In the genomic region with DNA sequence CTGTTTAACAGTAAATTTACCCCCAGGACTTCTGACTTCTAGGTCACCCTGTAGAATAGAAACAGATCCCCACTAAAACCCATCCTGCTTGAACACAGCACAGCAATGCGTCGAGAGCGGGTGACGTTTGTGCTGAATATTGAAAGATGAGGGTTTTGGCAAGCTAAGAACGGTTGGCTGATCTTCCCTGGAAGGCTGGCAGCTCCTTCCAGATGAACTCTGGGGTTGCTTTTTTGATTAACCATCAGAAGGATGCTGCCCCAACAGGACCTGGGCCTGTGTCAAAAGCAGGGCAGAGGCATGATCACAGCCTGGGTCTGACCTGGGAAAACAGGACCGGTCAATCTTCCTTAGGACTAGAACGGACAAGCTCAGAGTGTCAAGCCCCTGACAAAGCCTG, we compare ENCODE assay signal across 21 mouse cellular contexts. TPM values are rescaled to one million over a fixed set of nuclear protein-coding genes. Genes with fewer than 3 reads are reported as not detected.
"Had no signal": no experiment of that assay in that cellular context is flagged by ENCODE, and none has a peak within 500 bp of the region (broad histone marks: within the 10 kb centered on the region; RNA-seq: fewer than 3 reads in every experiment).

No protein-coding gene starts in this region.

- H3K27ac ChIP-seq: heart, embryonic 10.5 days; hindbrain, embryonic 10.5 days; hindbrain, embryonic 12.5 days; hindbrain, embryonic 14.5 days; intestine, embryonic 15.5 days; layer of hippocampus, adult 2 months; left cerebral cortex, adult 2 months; limb, embryonic 13.5 days; limb, embryonic 15.5 days; liver, embryonic 12.5 days had no signal

- H3K36me3 ChIP-seq: heart, embryonic 10.5 days; heart, embryonic 12.5 days; hindbrain, embryonic 10.5 days; hindbrain, embryonic 12.5 days; intestine, embryonic 15.5 days; limb, embryonic 13.5 days; limb, embryonic 15.5 days; liver, embryonic 12.5 days had no signal

- H3K4me3 ChIP-seq: heart, embryonic 10.5 days; heart, embryonic 12.5 days; hindbrain, embryonic 10.5 days; hindbrain, embryonic 12.5 days; intestine, embryonic 15.5 days; layer of hippocampus, adult 2 months; left cerebral cortex, adult 2 months; limb, embryonic 13.5 days; limb, embryonic 15.5 days; liver, embryonic 12.5 days had no signal

- DNase-seq: gastrocnemius, postnatal 10 days; gastrocnemius, postnatal 25 days; heart, adult 18-20 months; heart, postnatal 10 days; heart, postnatal 4 days; kidney, adult 18-20 months; kidney, adult 8-10 months; kidney, postnatal 10 days had no signal

- H3K9me3 ChIP-seq: heart, embryonic 10.5 days; heart, embryonic 12.5 days; hindbrain, embryonic 10.5 days; hindbrain, embryonic 12.5 days; intestine, embryonic 15.5 days; limb, embryonic 13.5 days; limb, embryonic 15.5 days; liver, embryonic 12.5 days had no signal

RNA-seq across cellular contexts. Expression of gene Cd247, which starts 53.7 kb away (rescaled TPM):
- total RNA-seq: layer of hippocampus, adult 2 months; layer of hippocampus, postnatal 25 days; left cerebral cortex, adult 2 months; left cerebral cortex, postnatal 14 days had no signal
